Mouse (Mus musculus) lung, adult 2 months (tissue): ENCODE measurements around the gene Mapkapk3. TPM values are rescaled to one million over a fixed set of nuclear protein-coding genes. Genes with fewer than 3 reads are reported as not detected.

Experiments used
- DNase-seq: peaks from one replicate; pipeline ENCODE4 v3.0.0; 2022
- H3K4me1 ChIP-seq: fragments of 200-500 bp; 2 replicates; pipeline ENCODE4 v1.6.1; 2011; ENCODE audit warnings: low read length; ENCODE audit not compliant: control insufficient read depth, insufficient read depth
- H3K4me3 ChIP-seq: fragments of 200-500 bp; replicated peaks from 2 replicates; pipeline ENCODE3; 2011; ENCODE audit warnings: low read depth, mild to moderate bottlenecking, control low read depth, low read length; ENCODE audit errors: extremely low read depth
- CTCF ChIP-seq: fragments of 200-500 bp; IDR thresholded peaks from 2 replicates; pipeline ENCODE4 v1.5.1; 2011; ENCODE audit warnings: mild to moderate bottlenecking, low read length, control low read depth; ENCODE audit not compliant: insufficient read depth
- POLR2A ChIP-seq: fragments of 200-500 bp; IDR thresholded peaks from 2 replicates; pipeline ENCODE4 v1.6.1; 2011; ENCODE audit warnings: low read depth, mild to moderate bottlenecking, control low read depth, low read length, borderline replicate concordance; ENCODE audit errors: extremely low read depth
- WGBS: fragments of 180-500 bp; shearing (Covaris S2); methylation state at CpG from one replicate; pipeline ENCODE4 v1.1.7; 2018; 5-methylcytosine and 5-hydroxymethylcytosine counted together
- polyA plus RNA-seq: library from polyadenylated mRNA; depleted of rRNA; stranded (reverse); fragments of >200 nt; gene quantifications from 2 replicates; pipeline ENCODE4 v1.2.3, GENCODE M21; 2012; rRNA removed

The Mapkapk3 gene
- polyA plus RNA-seq, 1 experiment = 41.1 TPM

GRCm38 (mm10) chr9:107235261-107235660 lies 54.4 kb downstream of the Mapkapk3 start:
- Histone ChIP-seq H3K4me1 (no peaks in the 10 kb centered on the region), H3K4me3 (no peak overlapping the region)
- WGBS = 35% methylated on average over 5 of the region's 5 CpGs
- DNase-seq = no peak
- TF ChIP-seq POLR2A (no peak), CTCF (no peak)

- H3K4me1 ChIP-seq = no peaks in the 10 kb centered on the region
- 23% methylated on average over 9 of the region's 9 CpGs for WGBS
- TF ChIP-seq POLR2A (no peak), CTCF (no peak)
Observed at GRCm38 (mm10) chr9:107232140-107232539, 57.5 kb downstream of the Mapkapk3 start.

GRCm38 (mm10) chr9:107231539-107232139 lies 58.0 kb downstream of the Mapkapk3 start, which contains the start of gene Dock3:
Gene Dock3 (minus strand): TSS chr9:107231909.
- peak; percentile 35 for DNase-seq
- no peaks in the 10 kb centered on the region for H3K4me1 ChIP-seq

More at GRCm38 (mm10) chr9:107232140-107232539, 57.5 kb downstream of the Mapkapk3 start:
- no peak for DNase-seq
- H3K4me3 ChIP-seq = no peak overlapping the region

GRCm38 (mm10) chr9:107230991-107231538 lies 58.6 kb downstream of the Mapkapk3 start:
- no peaks in the 10 kb centered on the region for H3K4me1 ChIP-seq
- DNase-seq = no peak
- TF ChIP-seq POLR2A = no peak
- no peak for TF ChIP-seq CTCF
- no peak overlapping the region for H3K4me3 ChIP-seq
- WGBS = 4% methylated on average over 35 of the region's 50 CpGs

More at GRCm38 (mm10) chr9:107231539-107232139, 58.0 kb downstream of the Mapkapk3 start, which contains the start of gene Dock3:
- under 1% methylated on average over 82 of the region's 87 CpGs for WGBS
- peak within 1 kb of the TSS; percentile 14 for H3K4me3 ChIP-seq
- TF ChIP-seq CTCF = no peak
- TF ChIP-seq POLR2A = no peak

- no peak for TF ChIP-seq CTCF
- no peak for TF ChIP-seq POLR2A
- H3K4me1 ChIP-seq = no peaks in the 10 kb centered on the region
- WGBS = 81% methylated on average over 1 of the region's 1 CpGs
- DNase-seq = no peak
- no peak overlapping the region for H3K4me3 ChIP-seq
Observed at GRCm38 (mm10) chr9:107224597-107224996, 65.1 kb downstream of the Mapkapk3 start.

Other genes starting within 250 kb of the Mapkapk3 start
- 0.09 and 0.18 TPM in 2 replicates for gene Dock3, start 58.0 kb downstream of the Mapkapk3 start, polyA plus RNA-seq
- gene Cish, start 6.1 kb upstream of the Mapkapk3 start, polyA plus RNA-seq = 61.1 and 72.2 TPM in 2 replicates
- 16.9 and 21.0 TPM in 2 replicates for gene Hemk1, start 48.5 kb upstream of the Mapkapk3 start, polyA plus RNA-seq
- gene 6430571L13Rik, start 50.7 kb upstream of the Mapkapk3 start, polyA plus RNA-seq = 0.34 and 1.1 TPM in 2 replicates
- gene Cacna2d2, start 109.7 kb upstream of the Mapkapk3 start, polyA plus RNA-seq = 0.72 and 1.2 TPM in 2 replicates
- 57.6 and 59.4 TPM in 2 replicates for gene Tmem115, start 244.1 kb upstream of the Mapkapk3 start, polyA plus RNA-seq